Mouse (Mus musculus): Measurements from ENCODE around the gene Cebpg.

- no peak for TF ChIP-seq USF1 (IDR thresholded peaks at IDR 0.05; ENCODE audit: low read depth)
- no peak for TF ChIP-seq CTCF (IDR thresholded peaks at IDR 0.05; ENCODE audit: control insufficient read depth, insufficient read depth, insufficient read length)
- no peak for TF ChIP-seq MYOD1 (IDR thresholded peaks at IDR 0.05; ENCODE audit: control insufficient read depth, insufficient read length, low read depth)
- TF ChIP-seq MAX (IDR thresholded peaks at IDR 0.05): no peak
Observed at GRCm38 (mm10) chr7:35042759-35043217, 13.6 kb downstream of the Cebpg start.

Data from C2C12 (cell line).